Mouse (Mus musculus) lung, postnatal 25 days (tissue): ENCODE results near the gene Olfr1373.
"Not testable (repeated sequence)": the region's sequence is repeated elsewhere in the genome, so short reads cannot be mapped to it uniquely, and the experiment has no call there.

Experiments
- DNase-seq: peaks from one replicate; pipeline ENCODE4 v3.0.0; 2022; ENCODE audit warnings: low spot score

Olfr1373 gene

DNA sequence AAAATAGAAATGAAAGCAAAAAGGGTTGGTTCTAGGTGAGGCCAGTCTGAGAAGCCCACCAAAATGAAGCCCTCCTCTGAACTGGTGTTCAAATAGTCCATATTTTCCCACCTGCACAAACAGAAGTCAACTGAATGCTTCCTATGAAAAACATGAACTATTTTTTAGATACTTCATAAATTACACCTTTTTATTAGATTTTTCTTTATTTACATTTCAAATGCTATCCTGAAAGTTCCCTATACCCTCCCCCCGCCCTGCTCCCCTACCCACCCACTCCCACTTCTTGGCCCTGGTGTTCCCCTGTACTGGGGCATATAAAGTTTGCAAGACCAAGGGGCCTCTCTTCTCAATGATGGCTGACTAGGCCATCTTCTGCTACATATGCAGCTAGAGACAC lies at the start of gene Olfr1373:
Gene Olfr1373, minus strand, starts transcription at position 101 of the 400 bp plus-strand sequence.
- not testable (repeated sequence) for DNase-seq

DNA sequence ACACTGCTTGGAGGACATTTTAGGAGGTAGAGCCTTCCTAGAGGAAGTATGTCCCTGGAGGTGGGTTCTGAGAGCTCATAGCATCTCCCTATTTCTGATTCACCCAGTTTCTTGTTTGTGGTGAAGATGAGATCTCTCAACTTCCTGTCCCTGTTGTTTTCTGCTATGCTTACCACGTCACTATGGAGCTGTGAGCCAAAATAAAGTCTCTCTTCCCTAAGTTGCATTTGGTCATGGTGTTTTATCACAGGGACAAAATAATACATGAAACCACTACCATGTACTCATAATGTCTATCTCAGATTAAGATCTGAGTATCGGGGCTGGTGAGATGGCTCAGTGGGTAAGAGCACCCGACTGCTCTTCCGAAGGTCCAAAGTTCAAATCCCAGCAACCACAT lies 35.3 kb upstream of the Olfr1373 start:
- not testable (repeated sequence) for DNase-seq

DNA sequence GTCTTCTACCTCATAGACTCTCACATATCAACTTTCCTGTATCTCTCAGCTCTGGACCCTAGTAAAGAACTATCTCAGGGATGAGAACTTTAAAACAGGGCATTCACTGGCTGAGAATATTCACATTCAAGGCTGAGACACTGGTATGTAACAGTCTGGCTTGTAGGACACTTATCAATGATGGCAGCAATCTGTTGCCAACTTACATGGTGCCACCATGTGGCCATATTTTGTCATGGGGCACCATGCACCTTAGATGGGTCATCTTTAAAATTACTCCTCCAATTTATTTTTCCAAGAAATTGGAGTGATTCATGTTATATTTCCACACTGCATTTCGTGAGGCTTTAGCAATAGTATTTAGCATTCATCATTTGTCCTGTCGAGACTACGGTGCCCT lies 34.6 kb upstream of the Olfr1373 start:
- DNase-seq, result not testable (repeated sequence)

DNA sequence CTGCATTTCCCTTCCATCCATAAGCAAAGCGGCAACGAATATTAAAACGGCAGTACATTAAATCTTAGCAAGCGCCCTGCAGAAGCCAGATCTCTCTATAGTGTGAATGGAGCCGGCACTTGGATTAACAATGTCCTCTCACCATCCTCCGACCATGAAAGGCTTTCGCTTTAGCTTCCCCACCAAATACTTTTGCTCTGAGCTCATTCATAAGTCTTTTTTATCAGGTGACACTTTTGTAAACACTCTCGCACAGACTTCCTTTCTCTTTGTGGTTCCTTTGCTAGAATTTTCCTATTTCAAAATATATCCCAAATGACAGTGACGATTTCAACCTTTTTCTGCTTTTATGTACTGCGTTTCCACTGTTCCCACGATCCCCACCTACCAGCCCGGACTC lies 23.1 kb upstream of the Olfr1373 start:
- DNase-seq, result peak; percentile 16

- DNase-seq, result not testable (repeated sequence)
Observed at GRCm38 (mm10) chr11:52167901-52168302, 22.6 kb upstream of the Olfr1373 start.

GRCm38 (mm10) chr11:52167126-52167525 lies 21.8 kb upstream of the Olfr1373 start:
- DNase-seq, result peak; percentile 23

GRCm38 (mm10) chr11:52163926-52164325 lies 18.6 kb upstream of the Olfr1373 start:
- peak; percentile 54 for DNase-seq

- DNase-seq, result peak; percentile 31
Observed at GRCm38 (mm10) chr11:52143675-52144074, 1.7 kb downstream of the Olfr1373 start.

- DNase-seq, result no peak
Observed at GRCm38 (mm10) chr11:52130451-52131068, 14.8 kb downstream of the Olfr1373 start.

DNA sequence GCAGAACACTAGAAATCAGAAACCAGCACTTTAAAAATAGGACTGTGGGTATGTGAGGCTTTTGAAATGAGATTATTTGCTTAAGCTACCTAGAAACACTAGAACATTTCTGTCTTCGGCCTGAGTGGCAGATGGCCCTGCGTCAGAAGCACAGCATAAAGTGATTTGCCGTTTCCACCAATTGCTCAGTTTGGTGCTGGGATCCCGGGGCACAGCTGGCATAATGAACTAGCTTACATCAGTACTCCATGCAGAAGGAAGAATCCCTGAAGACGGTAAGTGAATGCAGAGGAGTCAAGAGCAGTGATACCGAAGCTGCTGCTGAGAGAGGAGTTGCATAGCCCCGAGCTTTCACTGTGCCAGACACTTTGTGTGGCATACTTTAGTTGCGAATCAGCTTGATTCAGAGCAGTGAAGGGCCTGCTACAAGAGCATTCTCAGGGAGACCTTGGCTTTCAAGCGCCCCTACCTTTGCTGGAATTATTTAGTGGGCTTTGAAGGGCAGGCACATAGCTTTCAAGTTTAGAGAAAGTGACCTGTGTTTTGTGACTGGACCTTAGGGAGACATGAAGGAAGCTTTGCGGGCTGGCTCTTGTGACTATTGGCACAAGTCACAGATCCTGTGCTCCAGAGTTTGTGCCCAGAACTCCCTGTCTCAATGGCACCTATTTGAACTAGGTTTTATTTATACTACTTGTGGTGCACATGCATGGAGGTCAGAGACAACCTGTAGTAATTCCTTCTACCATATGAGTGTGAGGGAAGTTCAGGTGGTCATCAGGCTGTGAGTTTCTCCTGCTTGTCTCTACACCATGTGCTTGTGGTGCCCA lies 15.5 kb downstream of the Olfr1373 start:
- peak; percentile 30 for DNase-seq

- no peak for DNase-seq
Observed at GRCm38 (mm10) chr11:52129171-52129570, 16.2 kb downstream of the Olfr1373 start.

DNA sequence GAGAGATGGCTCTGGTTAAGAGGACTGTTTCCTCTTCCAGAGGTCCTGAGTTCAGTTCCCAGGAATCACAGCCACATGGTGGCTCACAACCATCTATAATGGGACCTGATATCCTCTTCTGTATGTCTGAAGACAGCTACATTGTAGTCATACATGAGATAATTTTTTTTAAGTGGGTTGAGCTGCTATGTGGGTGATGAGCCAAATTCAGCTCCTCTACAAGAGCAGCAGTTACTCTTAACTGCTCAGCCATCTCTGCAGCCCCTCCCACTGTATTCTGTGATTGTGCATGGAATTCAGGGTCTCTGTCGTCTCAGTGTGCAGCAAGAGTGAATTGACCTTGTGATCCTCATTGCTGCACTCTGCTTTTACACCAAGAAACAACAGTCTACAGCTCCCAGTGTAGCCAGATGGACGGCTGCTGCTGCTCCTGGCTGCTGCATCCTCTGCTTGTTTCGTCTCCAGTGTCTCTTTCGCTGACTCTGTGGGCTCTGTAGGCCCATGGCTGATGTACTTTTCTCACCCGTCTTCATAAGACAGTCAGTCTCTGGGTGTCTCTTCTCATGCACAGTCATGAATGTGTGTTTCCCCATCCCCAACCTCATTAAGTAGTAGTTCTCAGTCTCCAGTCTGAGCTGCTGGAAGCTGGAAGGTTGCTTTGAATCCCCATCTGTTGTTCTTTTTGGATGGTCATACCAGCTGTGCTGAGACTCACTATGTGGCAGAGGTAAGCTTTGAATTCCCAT lies 16.8 kb downstream of the Olfr1373 start:
- no peak for DNase-seq

GRCm38 (mm10) chr11:52127760-52128159 lies 17.6 kb downstream of the Olfr1373 start:
- DNase-seq, result no peak

DNA sequence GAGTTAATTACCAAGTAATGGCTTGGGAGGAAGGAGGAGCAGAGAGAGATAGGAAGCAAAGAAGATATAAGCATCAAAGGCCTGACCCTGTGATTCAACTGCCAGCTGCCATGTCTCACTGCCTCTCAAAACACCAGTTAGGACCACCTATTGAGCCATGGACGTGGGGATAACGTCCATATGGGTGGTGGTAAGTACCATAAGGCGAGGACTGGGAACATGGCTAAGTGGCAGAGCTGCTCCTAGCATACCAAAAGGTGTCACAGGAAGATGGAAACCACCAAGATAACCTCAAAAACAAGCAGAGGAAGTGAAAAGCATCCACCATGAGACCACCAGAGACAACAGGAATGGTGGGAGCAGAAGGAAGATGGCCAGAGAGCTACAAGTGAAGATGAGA lies 18.2 kb downstream of the Olfr1373 start:
- DNase-seq, result no peak

DNA sequence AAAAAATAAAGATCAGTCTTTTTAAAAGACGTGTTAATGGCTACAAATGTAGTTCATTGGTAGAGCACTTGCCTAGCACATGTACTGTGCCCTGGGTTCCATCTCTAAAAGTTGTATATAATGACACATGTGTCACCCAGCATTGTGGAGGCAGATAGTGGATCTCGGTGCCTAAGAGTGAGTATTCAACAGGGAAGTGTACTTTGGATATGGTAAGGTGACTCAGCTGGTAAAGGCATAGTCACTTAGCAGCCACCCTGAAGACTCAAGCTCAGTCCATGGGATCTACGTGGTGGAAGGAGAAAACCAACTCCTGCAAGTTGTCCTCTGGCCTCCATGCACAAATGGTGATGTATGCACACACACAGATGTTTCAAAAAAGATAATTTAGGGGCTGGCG lies 20.9 kb downstream of the Olfr1373 start:
- no peak for DNase-seq

DNA sequence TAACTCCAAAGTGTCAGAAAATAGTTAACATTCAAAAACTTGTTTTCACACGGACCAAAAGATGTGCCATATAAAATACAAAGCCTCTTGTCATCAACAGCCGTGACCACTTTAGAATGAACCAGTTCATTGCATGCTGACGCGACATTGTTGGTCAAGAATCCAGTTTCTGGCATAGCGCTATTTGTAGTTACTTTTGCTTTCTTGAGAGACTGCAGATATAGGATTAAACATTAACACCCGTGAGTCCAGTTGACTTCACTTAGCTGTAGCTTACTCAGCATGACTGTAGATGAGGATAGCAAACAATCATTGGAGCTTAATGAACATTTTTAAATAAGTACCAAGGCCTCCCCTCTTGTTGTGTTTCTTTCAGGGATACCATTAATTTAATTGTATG lies 23.3 kb downstream of the Olfr1373 start:
- no peak for DNase-seq

GRCm38 (mm10) chr11:52120415-52120814 lies 24.9 kb downstream of the Olfr1373 start:
- DNase-seq, result not testable (repeated sequence)

DNA sequence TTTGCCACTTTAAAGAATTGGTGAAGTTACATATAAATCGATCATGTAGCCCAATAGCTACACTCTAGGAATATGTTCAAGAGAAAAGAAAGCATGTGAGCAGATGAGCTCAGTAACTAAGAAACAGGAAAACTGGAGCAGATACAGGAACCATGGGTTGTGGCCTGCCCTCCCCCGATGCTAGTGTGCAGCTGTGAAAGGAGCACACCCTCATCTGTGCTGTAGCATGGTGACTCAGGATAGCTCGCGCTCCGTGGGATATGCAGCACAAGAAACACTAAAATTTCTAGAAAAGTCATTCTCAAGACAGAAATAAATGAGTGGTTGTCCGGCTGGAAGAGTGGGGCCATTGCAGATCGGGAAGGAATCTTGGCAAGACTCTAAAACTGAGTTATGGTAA lies 28.2 kb downstream of the Olfr1373 start:
- DNase-seq, result no peak

DNA sequence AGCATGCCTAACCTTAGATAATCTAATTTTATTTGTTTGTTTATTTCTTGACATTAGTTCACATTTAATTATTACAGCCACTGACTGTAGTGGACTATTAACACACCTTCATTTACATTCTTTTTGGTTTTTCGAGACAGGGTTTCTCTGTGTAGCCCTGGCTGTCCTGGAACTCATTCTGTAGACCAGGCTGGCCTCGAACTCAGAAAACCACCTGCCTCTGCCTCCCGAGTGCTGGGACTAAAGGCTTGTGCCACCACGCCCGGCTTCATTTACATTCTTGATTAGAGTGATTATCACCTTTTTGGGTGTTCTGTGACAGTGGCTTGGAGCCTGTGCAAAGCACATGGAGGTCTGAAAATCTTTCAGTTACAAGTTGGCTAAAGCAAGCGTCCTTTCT lies 29.2 kb downstream of the Olfr1373 start:
- DNase-seq, result not testable (repeated sequence)

GRCm38 (mm10) chr11:52115479-52115878 lies 29.8 kb downstream of the Olfr1373 start:
- no peak for DNase-seq

- DNase-seq, result no peak
Observed at GRCm38 (mm10) chr11:52109421-52109820, 35.9 kb downstream of the Olfr1373 start.

DNA sequence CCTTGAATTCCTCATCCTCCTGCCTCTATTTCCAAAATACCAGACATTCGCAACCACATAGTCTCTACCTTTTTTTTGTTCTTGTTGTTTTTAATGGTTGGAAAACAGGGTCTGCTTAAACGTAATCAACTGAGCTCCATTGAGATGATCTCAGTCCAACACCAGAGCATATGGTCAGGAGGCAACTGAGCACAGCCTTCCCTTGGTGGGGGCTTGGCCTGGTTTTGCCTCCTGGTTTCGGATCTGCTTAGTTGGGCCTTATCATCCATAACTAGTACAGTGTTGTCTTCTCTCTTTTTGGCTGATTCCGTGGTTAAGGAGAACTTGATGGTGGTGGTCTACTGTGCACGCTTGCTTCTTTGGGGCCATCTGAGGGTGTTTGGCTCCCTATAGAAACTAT lies 36.5 kb downstream of the Olfr1373 start:
- no peak for DNase-seq

DNA sequence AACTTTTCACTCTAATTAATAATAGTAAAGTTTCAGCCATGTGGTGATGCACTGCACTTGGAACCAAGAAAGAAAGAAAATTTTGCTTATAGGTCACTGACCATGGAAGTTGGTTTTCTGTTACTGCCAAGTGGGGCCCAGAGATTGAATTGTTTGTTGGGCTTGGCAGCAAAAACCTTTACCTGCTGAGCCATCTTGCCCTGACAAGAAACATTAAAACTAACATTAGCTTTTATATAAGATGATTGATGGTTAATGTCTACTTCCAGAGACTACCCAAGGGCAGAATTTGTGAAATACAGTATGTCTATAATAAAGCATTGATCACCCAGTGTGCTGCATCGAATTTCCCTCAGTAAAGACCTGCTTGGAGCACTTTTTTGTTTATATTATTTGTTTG lies 38.9 kb downstream of the Olfr1373 start:
- no peak for DNase-seq
